Mouse (Mus musculus) forebrain, embryonic 13.5 days (tissue): ENCODE data around the gene Nos1ap. TPM values are rescaled to one million over a fixed set of nuclear protein-coding genes. Genes with fewer than 3 reads are reported as not detected.

Experiments
- ATAC-seq: fragments of 200-750 bp; cut with Nextera tagmentation; 2 replicates; pipeline ENCODE4 v1.8.0; 2017
- H3K27ac ChIP-seq: fragments of 300-500 bp; sonication (generic); 2 replicates; pipeline ENCODE4 v1.5.1; 2015; ENCODE audit warnings: inconsistent platforms, mild to moderate bottlenecking, moderate library complexity
- H3K27me3 ChIP-seq: fragments of 300-500 bp; sonication (generic); 2 replicates; pipeline ENCODE4 v1.6.1; 2015; ENCODE audit warnings: mild to moderate bottlenecking, inconsistent platforms
- H3K36me3 ChIP-seq: fragments of 300-500 bp; sonication (generic); 2 replicates; pipeline ENCODE4 v1.6.1; 2015; ENCODE audit warnings: mild to moderate bottlenecking, inconsistent platforms; ENCODE audit not compliant: poor library complexity, severe bottlenecking
- H3K4me1 ChIP-seq: fragments of 300-500 bp; sonication (generic); 2 replicates; pipeline ENCODE4 v1.6.1; 2015; ENCODE audit warnings: inconsistent platforms
- H3K4me2 ChIP-seq: fragments of 300-500 bp; sonication (generic); 2 replicates; pipeline ENCODE4 v1.6.1; 2015; ENCODE audit warnings: inconsistent platforms, mild to moderate bottlenecking, moderate library complexity
- H3K4me3 ChIP-seq: fragments of 300-500 bp; sonication (generic); 2 replicates; pipeline ENCODE4 v1.5.1; 2015; ENCODE audit warnings: mild to moderate bottlenecking, inconsistent platforms
- H3K9ac ChIP-seq: fragments of 300-500 bp; sonication (generic); 2 replicates; pipeline ENCODE4 v1.6.1; 2015; ENCODE audit warnings: mild to moderate bottlenecking, inconsistent platforms
- H3K9me3 ChIP-seq: fragments of 300-500 bp; sonication (generic); replicated peaks from 2 replicates; pipeline ENCODE4 v1.6.1; 2016; ENCODE audit warnings: inconsistent platforms
- WGBS: fragments of 180-500 bp; shearing (Covaris S2); methylation state at CpG from one replicate; pipeline ENCODE4 v1.1.7; 2015; 5-methylcytosine and 5-hydroxymethylcytosine counted together
- polyA plus RNA-seq: library from polyadenylated mRNA; unstranded; fragments of >200 nt; fragmentation: Nextera tagmentation; extraction: Ambion mirVana; gene quantifications from 2 replicates; pipeline ENCODE4 v1.2.1, GENCODE M21; 2015

Gene Nos1ap
- polyA plus RNA-seq, 1 experiment from 2014 or later: 21.0 TPM

- ATAC-seq: no peak
- 93% methylated on average over 1 of the region's 1 CpGs for WGBS
- Histone ChIP-seq H3K4me3 (no peak overlapping the region), H3K36me3 (peaks cover 29% of the 10 kb centered on the region), H3K4me1 (no peaks in the 10 kb centered on the region), H3K9ac (no peak overlapping the region), H3K27ac (no peak overlapping the region), H3K9me3 (no peaks in the 10 kb centered on the region), H3K4me2 (no peak overlapping the region), H3K27me3 (no peaks in the 10 kb centered on the region)
These were observed 265.3 kb downstream of the Nos1ap start for GRCm38 (mm10) chr1:170324312-170324711.

- H3K9ac ChIP-seq: no peak overlapping the region
- 91% methylated on average over 10 of the region's 10 CpGs for WGBS
- H3K4me3 ChIP-seq: no peak overlapping the region
- ATAC-seq: no peak
- H3K27me3 ChIP-seq: no peaks in the 10 kb centered on the region
- no peaks in the 10 kb centered on the region for H3K9me3 ChIP-seq
- H3K4me2 ChIP-seq: no peak overlapping the region
- H3K4me1 ChIP-seq: no peaks in the 10 kb centered on the region
- H3K36me3 ChIP-seq: peaks cover 34% of the 10 kb centered on the region
- no peak overlapping the region for H3K27ac ChIP-seq
These were observed 266.7 kb downstream of the Nos1ap start for GRCm38 (mm10) chr1:170323001-170323400.

- Histone ChIP-seq H3K27me3 (no peaks in the 10 kb centered on the region), H3K9ac (no peak overlapping the region), H3K4me1 (no peaks in the 10 kb centered on the region), H3K4me3 (no peak overlapping the region), H3K9me3 (no peaks in the 10 kb centered on the region), H3K4me2 (no peak overlapping the region), H3K27ac (no peak overlapping the region), H3K36me3 (peaks cover 37% of the 10 kb centered on the region)
- WGBS: 84% methylated on average over 2 of the region's 2 CpGs
- ATAC-seq: no peak
These were observed 267.6 kb downstream of the Nos1ap start for GRCm38 (mm10) chr1:170322046-170322445.

GRCm38 (mm10) chr1:170311431-170311830 is 278.2 kb downstream of the Nos1ap start:
- no peaks in the 10 kb centered on the region for H3K9me3 ChIP-seq
- H3K4me2 ChIP-seq: no peak overlapping the region
- H3K4me3 ChIP-seq: no peak overlapping the region
- H3K36me3 ChIP-seq: no peaks in the 10 kb centered on the region
- 87% methylated on average over 6 of the region's 6 CpGs for WGBS
- ATAC-seq: no peak
- no peak overlapping the region for H3K27ac ChIP-seq
- no peaks in the 10 kb centered on the region for H3K27me3 ChIP-seq
- H3K9ac ChIP-seq: no peak overlapping the region
- no peaks in the 10 kb centered on the region for H3K4me1 ChIP-seq

GRCm38 (mm10) chr1:170308503-170308902 is 281.2 kb downstream of the Nos1ap start, which contains the start of gene Spata46:
TSS of gene Spata46 (plus strand) at chr1:170308803.
- Histone ChIP-seq H3K9me3 (no peaks in the 10 kb centered on the region), H3K36me3 (0 out of 2 replicates have a peak, but pooled peaks cover 4% of the 10 kb centered on the region), H3K27ac (no peak within 1 kb of the TSS), H3K4me2 (no peak within 1 kb of the TSS), H3K4me1 (no peaks in the 10 kb centered on the region), H3K9ac (no peak within 1 kb of the TSS), H3K4me3 (no peak within 1 kb of the TSS), H3K27me3 (no peaks in the 10 kb centered on the region)
- WGBS: 95% methylated on average over 4 of the region's 4 CpGs
- no peak for ATAC-seq

GRCm38 (mm10) chr1:170306232-170306631 is 283.4 kb downstream of the Nos1ap start, which contains the start of gene Gm7694:
TSS of gene Gm7694 (minus strand) at chr1:170306332.
- Histone ChIP-seq H3K9me3 (no peaks in the 10 kb centered on the region), H3K4me3 (no peak within 1 kb of the TSS), H3K27ac (no peak within 1 kb of the TSS), H3K4me1 (no peaks in the 10 kb centered on the region), H3K27me3 (no peaks in the 10 kb centered on the region), H3K36me3 (0 out of 2 replicates have a peak, but pooled peaks cover 5% of the 10 kb centered on the region), H3K9ac (no peak within 1 kb of the TSS), H3K4me2 (no peak within 1 kb of the TSS)
- no peak for ATAC-seq
- 96% methylated on average over 4 of the region's 4 CpGs for WGBS

GRCm38 (mm10) chr1:170305002-170305401 is 284.7 kb downstream of the Nos1ap start:
- ATAC-seq: no peak
- H3K4me1 ChIP-seq: no peaks in the 10 kb centered on the region
- no peaks in the 10 kb centered on the region for H3K27me3 ChIP-seq
- no peak overlapping the region for H3K4me2 ChIP-seq
- H3K9me3 ChIP-seq: no peaks in the 10 kb centered on the region
- 0 out of 2 replicates have a peak, but pooled peaks cover 13% of the 10 kb centered on the region for H3K36me3 ChIP-seq
- H3K9ac ChIP-seq: no peak overlapping the region
- no peak overlapping the region for H3K27ac ChIP-seq
- no peak overlapping the region for H3K4me3 ChIP-seq
- 93% methylated on average over 10 of the region's 10 CpGs for WGBS

- H3K27me3 ChIP-seq: no peaks in the 10 kb centered on the region
- 84% methylated on average over 6 of the region's 6 CpGs for WGBS
- H3K9me3 ChIP-seq: no peaks in the 10 kb centered on the region
- H3K27ac ChIP-seq: no peak overlapping the region
- no peak overlapping the region for H3K9ac ChIP-seq
- 0 out of 2 replicates have a peak, but pooled peaks cover 13% of the 10 kb centered on the region for H3K36me3 ChIP-seq
- no peaks in the 10 kb centered on the region for H3K4me1 ChIP-seq
- no peak overlapping the region for H3K4me3 ChIP-seq
- no peak overlapping the region for H3K4me2 ChIP-seq
- no peak for ATAC-seq
These were observed 286.6 kb downstream of the Nos1ap start for GRCm38 (mm10) chr1:170303103-170303502.

- no peaks in the 10 kb centered on the region for H3K27me3 ChIP-seq
- WGBS: 86% methylated on average over 6 of the region's 6 CpGs
- ATAC-seq: no peak
These were observed 287.2 kb downstream of the Nos1ap start for GRCm38 (mm10) chr1:170302456-170302855.

GRCm38 (mm10) chr1:170301686-170302085 is 288.0 kb downstream of the Nos1ap start:
- Histone ChIP-seq H3K9ac (no peak overlapping the region), H3K36me3 (0 out of 2 replicates have a peak, but pooled peaks cover 13% of the 10 kb centered on the region), H3K4me2 (no peak overlapping the region), H3K27ac (no peak overlapping the region), H3K27me3 (no peaks in the 10 kb centered on the region), H3K9me3 (no peaks in the 10 kb centered on the region), H3K4me1 (no peaks in the 10 kb centered on the region), H3K4me3 (no peak overlapping the region)
- 88% methylated on average over 9 of the region's 9 CpGs for WGBS
- ATAC-seq: no peak

More at GRCm38 (mm10) chr1:170302456-170302855, 287.2 kb downstream of the Nos1ap start:
- Histone ChIP-seq H3K9me3 (no peaks in the 10 kb centered on the region), H3K4me2 (no peak overlapping the region), H3K27ac (no peak overlapping the region), H3K4me1 (no peaks in the 10 kb centered on the region), H3K9ac (no peak overlapping the region), H3K4me3 (no peak overlapping the region), H3K36me3 (0 out of 2 replicates have a peak, but pooled peaks cover 13% of the 10 kb centered on the region)

GRCm38 (mm10) chr1:170299496-170299895 is 290.2 kb downstream of the Nos1ap start:
- Histone ChIP-seq H3K9me3 (no peaks in the 10 kb centered on the region), H3K4me1 (no peaks in the 10 kb centered on the region), H3K4me3 (no peak overlapping the region), H3K4me2 (no peak overlapping the region), H3K27ac (no peak overlapping the region), H3K9ac (no peak overlapping the region), H3K36me3 (0 out of 2 replicates have a peak, but pooled peaks cover 9% of the 10 kb centered on the region), H3K27me3 (no peaks in the 10 kb centered on the region)
- WGBS: 87% methylated on average over 4 of the region's 4 CpGs
- no peak for ATAC-seq

GRCm38 (mm10) chr1:170294786-170295570 is 294.7 kb downstream of the Nos1ap start:
- H3K36me3 ChIP-seq: no peaks in the 10 kb centered on the region
- no peak overlapping the region for H3K27ac ChIP-seq
- H3K4me1 ChIP-seq: no peaks in the 10 kb centered on the region
- ATAC-seq: no peak
- H3K9ac ChIP-seq: no peak overlapping the region
- H3K9me3 ChIP-seq: no peaks in the 10 kb centered on the region
- no peak overlapping the region for H3K4me2 ChIP-seq
- H3K4me3 ChIP-seq: no peak overlapping the region
- no peaks in the 10 kb centered on the region for H3K27me3 ChIP-seq
- 62% methylated on average over 15 of the region's 15 CpGs for WGBS
